Mouse (Mus musculus): ENCODE data around the gene Mpp2. TPM values are rescaled to one million over a fixed set of nuclear protein-coding genes. Genes with fewer than 3 reads are reported as not detected.

Gene Mpp2
- polyA plus RNA-seq (2015; fragmentation: Nextera tagmentation; extraction: Ambion mirVana) = 7.9 and 9.7 TPM in 2 replicates

GRCm38 (mm10) chr11:102087931-102088898 is at the start of gene Mpp2:
Gene Mpp2, minus strand, starts transcription at chr11:102088515.

GRCm38 (mm10) chr11:102107732-102108131 is 19.4 kb upstream of the Mpp2 start, which contains the start of gene Pyy:
Gene Pyy, minus strand, starts transcription at chr11:102107832.

GRCm38 (mm10) chr11:102101219-102101618 is 12.9 kb upstream of the Mpp2 start, which contains the start of gene Ppy:
Gene Ppy, minus strand, starts transcription at chr11:102101319.

GRCm38 (mm10) chr11:102041350-102041949 is 46.9 kb downstream of the Mpp2 start, which contains the start of gene Cd300lg:
Gene Cd300lg, plus strand, starts transcription at chr11:102041509.

GRCm38 (mm10) chr11:102028087-102028816 is 60.1 kb downstream of the Mpp2 start, which contains the start of gene Mpp3:
Gene Mpp3, minus strand, starts transcription at chr11:102028461.

Other genes starting within 250 kb of the Mpp2 start
- 0.70 and 0.75 TPM in 2 replicates for gene Meox1, start 194.1 kb downstream of the Mpp2 start, polyA plus RNA-seq (2015; fragmentation: Nextera tagmentation; extraction: Ambion mirVana)
- gene Sost, start 121.5 kb downstream of the Mpp2 start, polyA plus RNA-seq (2015; fragmentation: Nextera tagmentation; extraction: Ambion mirVana) = 0.06 TPM in 1 of 2 replicates, not detected in the other
- gene Cfap97d1, start 104.2 kb downstream of the Mpp2 start, polyA plus RNA-seq (2015; fragmentation: Nextera tagmentation; extraction: Ambion mirVana) = not detected in 2 replicates
- 11.4 and 14.5 TPM in 2 replicates for gene Dusp3, start 101.5 kb downstream of the Mpp2 start, polyA plus RNA-seq (2015; fragmentation: Nextera tagmentation; extraction: Ambion mirVana)
- 1.3 and 1.5 TPM in 2 replicates for gene Mpp3, start 60.1 kb downstream of the Mpp2 start, polyA plus RNA-seq (2015; fragmentation: Nextera tagmentation; extraction: Ambion mirVana)
- 1.8 and 2.2 TPM in 2 replicates for gene Cd300lg, start 47.0 kb downstream of the Mpp2 start, polyA plus RNA-seq (2015; fragmentation: Nextera tagmentation; extraction: Ambion mirVana)
- 0.72 TPM in 1 of 2 replicates, not detected in the other for gene Ppy, start 12.8 kb upstream of the Mpp2 start, polyA plus RNA-seq (2015; fragmentation: Nextera tagmentation; extraction: Ambion mirVana)
- gene Pyy, start 19.3 kb upstream of the Mpp2 start, polyA plus RNA-seq (2015; fragmentation: Nextera tagmentation; extraction: Ambion mirVana) = 1.3 and 3.6 TPM in 2 replicates
- gene Nags, start 57.0 kb upstream of the Mpp2 start, polyA plus RNA-seq (2015; fragmentation: Nextera tagmentation; extraction: Ambion mirVana) = 3.7 TPM in 2 replicates
- 10.9 and 12.3 TPM in 2 replicates for gene Tmem101, start 67.9 kb upstream of the Mpp2 start, polyA plus RNA-seq (2015; fragmentation: Nextera tagmentation; extraction: Ambion mirVana)
- gene Lsm12, start 96.8 kb upstream of the Mpp2 start, polyA plus RNA-seq (2015; fragmentation: Nextera tagmentation; extraction: Ambion mirVana) = 83.8 and 86.1 TPM in 2 replicates
- 17.9 and 21.1 TPM in 2 replicates for gene G6pc3, start 101.1 kb upstream of the Mpp2 start, polyA plus RNA-seq (2015; fragmentation: Nextera tagmentation; extraction: Ambion mirVana)
- 21.8 and 29.1 TPM in 2 replicates for gene Hdac5, start 141.7 kb upstream of the Mpp2 start, polyA plus RNA-seq (2015; fragmentation: Nextera tagmentation; extraction: Ambion mirVana)
- gene BC030867, start 160.4 kb upstream of the Mpp2 start, polyA plus RNA-seq (2015; fragmentation: Nextera tagmentation; extraction: Ambion mirVana) = 13.6 and 14.9 TPM in 2 replicates
- gene Asb16, start 180.2 kb upstream of the Mpp2 start, polyA plus RNA-seq (2015; fragmentation: Nextera tagmentation; extraction: Ambion mirVana) = 0.07 and 0.11 TPM in 2 replicates
- 33.5 and 36.0 TPM in 2 replicates for gene Tmub2, start 196.4 kb upstream of the Mpp2 start, polyA plus RNA-seq (2015; fragmentation: Nextera tagmentation; extraction: Ambion mirVana)
- gene Atxn7l3, start 208.1 kb upstream of the Mpp2 start, polyA plus RNA-seq (2015; fragmentation: Nextera tagmentation; extraction: Ambion mirVana) = 8.5 and 9.3 TPM in 2 replicates
- gene Ubtf, start 231.2 kb upstream of the Mpp2 start, polyA plus RNA-seq (2015; fragmentation: Nextera tagmentation; extraction: Ambion mirVana) = 67.7 and 68.5 TPM in 2 replicates

Data from spleen, postnatal 0 days (tissue).